26 mouse cellular contexts compared by ENCODE assay signal in the genomic region with DNA sequence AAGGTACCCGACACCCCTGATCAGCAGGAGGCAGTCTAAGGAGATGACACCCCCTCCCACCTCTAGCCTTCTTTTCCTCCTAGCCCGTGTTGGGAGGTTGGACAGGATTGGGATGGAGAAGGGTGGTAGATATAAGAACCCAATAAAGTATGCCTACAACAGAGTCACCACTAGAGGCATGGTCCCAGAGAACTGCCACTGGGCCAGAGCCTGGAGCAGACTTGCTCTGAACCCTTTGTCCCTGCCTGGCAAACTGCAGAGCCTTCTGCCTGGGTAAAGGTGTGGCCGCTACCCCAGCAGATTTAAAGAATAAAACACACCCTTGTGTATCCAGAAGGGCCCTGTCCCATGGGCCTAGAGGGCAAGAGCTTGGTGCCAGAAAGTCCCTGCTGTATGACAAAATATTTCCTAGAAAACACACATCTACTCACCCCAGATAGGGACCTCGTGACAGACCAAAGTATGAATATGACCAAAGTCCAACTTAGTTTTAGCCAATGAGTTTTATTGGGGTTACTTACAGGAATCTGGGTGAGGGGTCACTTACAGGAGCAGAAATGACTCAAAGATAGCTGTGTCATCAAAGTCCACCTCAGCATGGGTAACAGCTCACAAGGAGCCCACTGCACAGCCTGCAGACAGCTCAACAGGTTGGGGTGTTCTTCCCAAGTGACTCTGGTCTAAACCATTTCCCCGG. TPM values are rescaled to one million over a fixed set of nuclear protein-coding genes. Genes with fewer than 3 reads are reported as not detected.
A peak's percentile ranks its signal among the peaks of the same experiment; 100 is the strongest.
DNase-seq lines count a peak whose midpoint lies in the region; ATAC-seq and TF ChIP-seq lines count a peak whose summit lies in the region.
"Had no signal": no experiment of that assay in that cellular context is flagged by ENCODE, and none has a peak within 500 bp of the region (broad histone marks: within the 10 kb centered on the region; RNA-seq: fewer than 3 reads in every experiment).

No protein-coding gene starts in this region.

- H3K9me3 ChIP-seq in kidney, embryonic 16.5 days (ENCODE audit: low read length): no peaks in the 10 kb centered on the region
- no peaks in the 10 kb centered on the region for H3K9me3 ChIP-seq in liver, embryonic 12.5 days (replicated peaks)
- no peaks in the 10 kb centered on the region for H3K9me3 ChIP-seq in intestine, embryonic 15.5 days
- H3K9me3 ChIP-seq: forebrain, embryonic 10.5 days; G1E; heart, embryonic 13.5 days; limb, embryonic 10.5 days; lung, embryonic 15.5 days had no signal

- TF ChIP-seq CTCF in liver, adult 2 months (IDR thresholded peaks at IDR 0.05; ENCODE audit: low read depth, low read length): peak; percentile 34; the same call in 1 of the 2 replicates

- H3K27me3 ChIP-seq in kidney, embryonic 16.5 days (ENCODE audit: insufficient read depth, low read length): no peaks in the 10 kb centered on the region
- H3K27me3 ChIP-seq in liver, adult 2 months (ENCODE audit: control insufficient read depth, insufficient read depth, low read length): no peaks in the 10 kb centered on the region
- no peaks in the 10 kb centered on the region for H3K27me3 ChIP-seq in liver, embryonic 12.5 days (replicated peaks)
- H3K27me3 ChIP-seq in intestine, embryonic 15.5 days (replicated peaks): no peaks in the 10 kb centered on the region
- H3K27me3 ChIP-seq: heart, embryonic 13.5 days; lung, embryonic 15.5 days; Patski had no signal

- no peak for ATAC-seq in kidney, embryonic 16.5 days (ENCODE audit: low FRiP score, low TSS enrichment)
- ATAC-seq in liver, embryonic 12.5 days: no peak
- ATAC-seq in intestine, embryonic 15.5 days: peak; percentile 85
- ATAC-seq: activated CD4-positive, CD25-positive, alpha-beta regulatory T cell, adult 4 months; Patski had no signal

- H3K4me2 ChIP-seq in kidney, embryonic 16.5 days (replicated peaks; ENCODE audit: low read depth, low read length): no peak overlapping the region
- H3K4me2 ChIP-seq in liver, embryonic 12.5 days: no peak overlapping the region
- H3K4me2 ChIP-seq in intestine, embryonic 15.5 days (replicated peaks): no peak overlapping the region
- H3K4me2 ChIP-seq: heart, embryonic 13.5 days; lung, embryonic 15.5 days had no signal

- no peak overlapping the region for H3K9ac ChIP-seq in kidney, embryonic 16.5 days (replicated peaks; ENCODE audit: low read length)
- no peak overlapping the region for H3K9ac ChIP-seq in liver, adult 2 months (ENCODE audit: low read depth, low read length)
- no peak overlapping the region for H3K9ac ChIP-seq in liver, embryonic 12.5 days
- H3K9ac ChIP-seq in intestine, embryonic 15.5 days: no peak overlapping the region
- H3K9ac ChIP-seq: heart, embryonic 13.5 days; lung, embryonic 15.5 days had no signal

- WGBS in kidney, embryonic 16.5 days: 82% methylated on average over 5 of the region's 5 CpGs
- 47% methylated on average over 5 of the region's 5 CpGs for WGBS in liver, adult 2 months
- 70% methylated on average over 5 of the region's 5 CpGs for WGBS in liver, embryonic 12.5 days (ENCODE audit: insufficient replicate concordance)
- WGBS in intestine, embryonic 15.5 days: 65% methylated on average over 5 of the region's 5 CpGs

- no peaks in the 10 kb centered on the region for H3K4me1 ChIP-seq in kidney, embryonic 16.5 days (ENCODE audit: insufficient read depth, low read length)
- H3K4me1 ChIP-seq in liver, adult 2 months (ENCODE audit: control insufficient read depth, insufficient read depth, low read length): peaks cover 7% of the 10 kb centered on the region
- H3K4me1 ChIP-seq in liver, embryonic 12.5 days: peaks cover 12% of the 10 kb centered on the region
- 0 out of 2 replicates have a peak, but pooled peaks cover 5% of the 10 kb centered on the region for H3K4me1 ChIP-seq in intestine, embryonic 15.5 days (replicated peaks)
- H3K4me1 ChIP-seq: forebrain, embryonic 10.5 days; heart, embryonic 13.5 days; limb, embryonic 10.5 days; lung, embryonic 15.5 days had no signal

- TF ChIP-seq POLR2A in liver, adult 2 months (IDR thresholded peaks at IDR 0.05; ENCODE audit: extremely low read depth, insufficient read depth, low read length): no peak

- peak; percentile 16 for DNase-seq in kidney, adult 18-20 months
- DNase-seq in liver, adult 2 months (ENCODE audit: extremely low read depth, low read depth, low spot score): peak; percentile 98
- peak; percentile 27 for DNase-seq in 3T3-L1 (ENCODE audit: low read depth, low spot score)
- DNase-seq in ovary, adult 18-20 months (ENCODE audit: low spot score): no peak
- DNase-seq in cerebellum, adult 18-20 months: no peak
- DNase-seq: adrenal gland, adult 8-10 months; B cell, adult 2 months; cerebellum, adult 11-12 months; cerebellum, postnatal 14 days; gastrocnemius, postnatal 36 days; heart, adult 2 months; heart, postnatal 14 days; liver; right cerebral cortex, postnatal 14 days; thymus, postnatal 4 days had no signal

- H3K4me3 ChIP-seq in kidney, embryonic 16.5 days (ENCODE audit: low read length): no peak overlapping the region
- no peak overlapping the region for H3K4me3 ChIP-seq in liver, adult 2 months (ENCODE audit: insufficient read depth, low read depth, low read length)
- no peak overlapping the region for H3K4me3 ChIP-seq in liver, embryonic 12.5 days
- H3K4me3 ChIP-seq in intestine, embryonic 15.5 days (replicated peaks): no peak overlapping the region
- H3K4me3 ChIP-seq: forebrain, embryonic 10.5 days; heart, adult 2 months; heart, embryonic 13.5 days; limb, embryonic 10.5 days; lung, embryonic 15.5 days had no signal

- H3K36me3 ChIP-seq in kidney, embryonic 16.5 days (ENCODE audit: insufficient read depth, low read length): no peaks in the 10 kb centered on the region
- no peaks in the 10 kb centered on the region for H3K36me3 ChIP-seq in liver, adult 2 months (ENCODE audit: control insufficient read depth, insufficient read depth, low read length)
- H3K36me3 ChIP-seq in liver, embryonic 12.5 days: no peaks in the 10 kb centered on the region
- no peaks in the 10 kb centered on the region for H3K36me3 ChIP-seq in intestine, embryonic 15.5 days
- H3K36me3 ChIP-seq: forebrain, embryonic 10.5 days; G1E; heart, embryonic 13.5 days; limb, embryonic 10.5 days; lung, embryonic 15.5 days had no signal

- H3K27ac ChIP-seq in kidney, embryonic 16.5 days (ENCODE audit: low read length): no peak overlapping the region
- H3K27ac ChIP-seq in liver, adult 2 months (replicated peaks; ENCODE audit: insufficient read depth, low read depth, low read length): peak overlapping the region; percentile 81
- no peak overlapping the region for H3K27ac ChIP-seq in liver, embryonic 12.5 days
- H3K27ac ChIP-seq in intestine, embryonic 15.5 days: peak overlapping the region; percentile 62
- H3K27ac ChIP-seq: forebrain, embryonic 10.5 days; heart, adult 2 months; heart, embryonic 13.5 days; limb, embryonic 10.5 days; lung, embryonic 15.5 days; macrophage had no signal

- H3K79me2 ChIP-seq in liver, adult 2 months (ENCODE audit: control insufficient read depth, insufficient read depth, low read length): no peaks in the 10 kb centered on the region

RNA-seq across cellular contexts. Expression of gene Ppp2r5c, which starts 22.8 kb away (rescaled TPM):
- 140 and 145 TPM in 2 replicates for polyA plus RNA-seq in kidney, embryonic 16.5 days (2015; fragmentation: Nextera tagmentation; extraction: Ambion mirVana)
- 28.3 and 29.4 TPM in 2 replicates for total RNA-seq in liver, adult 2 months (2014; rRNA removed)
- 12.5 and 15.2 TPM in 2 replicates for polyA plus RNA-seq in liver, adult 2 months (2012; rRNA removed)
- polyA plus RNA-seq in liver, embryonic 12.5 days (2016; fragmentation: Nextera tagmentation; extraction: Ambion mirVana): 103 and 105 TPM in 2 replicates
- polyA plus RNA-seq in intestine, embryonic 15.5 days (2015; fragmentation: Nextera tagmentation; extraction: Ambion mirVana): 140 and 162 TPM in 2 replicates

Comparison
In these comparisons a context has a peak if more than half of its experiments do, and no peak if none do; other contexts are left out.
1. H3K27ac ChIP-seq: peak in liver, adult 2 months (single experiment) and intestine, embryonic 15.5 days (single experiment); none in kidney, embryonic 16.5 days (single experiment) and liver, embryonic 12.5 days (single experiment).
2. DNase-seq: peak in kidney, adult 18-20 months (single experiment), liver, adult 2 months (single experiment) and 3T3-L1 (single experiment); none in ovary, adult 18-20 months (single experiment) and cerebellum, adult 18-20 months (0 of 2).